Mouse (Mus musculus): Measurements from ENCODE around the gene Mier3.

DNA sequence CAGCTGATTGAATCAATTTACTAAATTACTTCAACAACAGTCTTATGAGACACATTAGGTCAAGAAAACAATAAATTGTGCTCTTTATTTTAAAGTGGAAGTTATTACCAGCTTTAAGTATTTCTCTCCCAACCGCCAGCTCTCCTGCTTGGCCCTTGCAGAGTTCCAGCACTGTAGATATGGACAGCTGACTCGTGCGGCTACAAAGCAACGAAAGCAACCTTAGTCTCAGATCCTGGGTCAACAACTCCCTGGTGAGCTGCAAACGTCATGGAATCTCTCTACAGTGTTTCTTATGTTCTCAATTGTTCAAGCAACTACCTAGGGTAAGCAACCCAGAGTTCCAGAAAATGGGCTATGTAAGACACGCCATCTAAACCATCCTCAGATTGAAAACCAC lies 76.2 kb downstream of the Mier3 start:
- no peak for TF ChIP-seq ZNF384 (IDR thresholded peaks at IDR 0.05; ENCODE audit: low read depth, low read length)
- no peak for TF ChIP-seq CHD2 (IDR thresholded peaks at IDR 0.05; ENCODE audit: low read depth, low read length)
- no peak for TF ChIP-seq HCFC1 (IDR thresholded peaks at IDR 0.05; ENCODE audit: borderline replicate concordance, insufficient read depth, low read length)
- TF ChIP-seq MAFK (IDR thresholded peaks at IDR 0.05; ENCODE audit: insufficient read depth, low read depth, low read length) = no peak

Measured in ES-E14 (cell line).